Mouse (Mus musculus): Measurements from ENCODE around the gene Fndc3b.

- TF ChIP-seq EP300 (IDR thresholded peaks at IDR 0.05; ENCODE audit: low read length) (no peak), POLR2A (IDR thresholded peaks at IDR 0.05; ENCODE audit: low read depth, low read length) (no peak), MAX (IDR thresholded peaks at IDR 0.05; ENCODE audit: low read length) (no peak), ELF1 (IDR thresholded peaks at IDR 0.05; ENCODE audit: low read depth, low read length) (no peak), MAFK (IDR thresholded peaks at IDR 0.05; ENCODE audit: insufficient replicate concordance, low read length) (no peak), CTCF (conservative IDR thresholded peaks at IDR 0.05 in 1 of 2, IDR thresholded peaks at IDR 0.05 in 1 of 2; ENCODE audit: low read depth in 2 of 2, low read length in 2 of 2) (no peak), CHD1 (IDR thresholded peaks at IDR 0.05; ENCODE audit: low read depth, low read length) (no peak), GABPA (IDR thresholded peaks at IDR 0.05; ENCODE audit: insufficient replicate concordance, low read depth, low read length) (no peak), ETS1 (conservative IDR thresholded peaks at IDR 0.05; ENCODE audit: low read depth, low read length) (no peak), USF1 (IDR thresholded peaks at IDR 0.05; ENCODE audit: low read depth, low read length) (no peak), ZNF384 (IDR thresholded peaks at IDR 0.05; ENCODE audit: low read depth, low read length) (no peak), NRF1 (IDR thresholded peaks at IDR 0.05; ENCODE audit: low read depth, low read length) (no peak)
Measured at GRCm38 (mm10) chr3:27475899-27476298, 235.2 kb downstream of the Fndc3b start.
